Mouse (Mus musculus): ENCODE results near the gene Mef2b.

GRCm38 (mm10) chr8:70122863-70123262 is 16.6 kb upstream of the Mef2b start:
- TF ChIP-seq CTCF (IDR thresholded peaks at IDR 0.05; ENCODE audit: insufficient read depth, low read length) (peak; percentile 42), POLR2A (IDR thresholded peaks at IDR 0.05; ENCODE audit: borderline replicate concordance, extremely low read depth, low read depth, low read length) (no peak)
